Mouse (Mus musculus): Measurements from ENCODE around the gene Srm.

Gene Srm

GRCm38 (mm10) chr4:148591171-148591630 lies at the start of gene Srm:
Srm (plus strand) TSS chr4:148591503.
- DNase-seq (ENCODE audit: low read depth in 2 of 2, low spot score in 2 of 2), result peak; percentile 88 to 89

GRCm38 (mm10) chr4:148549106-148549505 lies 42.2 kb upstream of the Srm start:
- no peak for DNase-seq (ENCODE audit: low read depth in 2 of 2, low spot score in 2 of 2)

GRCm38 (mm10) chr4:148557766-148558165 lies 33.5 kb upstream of the Srm start:
- no peak for DNase-seq (ENCODE audit: low read depth in 2 of 2, low spot score in 2 of 2)

GRCm38 (mm10) chr4:148558297-148559000 lies 32.9 kb upstream of the Srm start, which contains the start of gene Exosc10:
Exosc10 (plus strand) TSS chr4:148558429.
- peak; percentile 83 to 85 for DNase-seq (ENCODE audit: low read depth in 2 of 2, low spot score in 2 of 2)

- no peak for DNase-seq (ENCODE audit: low read depth in 2 of 2, low spot score in 2 of 2)
Observed at GRCm38 (mm10) chr4:148562676-148563075, 28.6 kb upstream of the Srm start.

- no peak for DNase-seq (ENCODE audit: low read depth in 2 of 2, low spot score in 2 of 2)
Observed at GRCm38 (mm10) chr4:148563595-148563994, 27.7 kb upstream of the Srm start.

- no peak for DNase-seq (ENCODE audit: low read depth in 2 of 2, low spot score in 2 of 2)
Observed at GRCm38 (mm10) chr4:148570138-148570537, 21.2 kb upstream of the Srm start.

- no peak for DNase-seq (ENCODE audit: low read depth in 2 of 2, low spot score in 2 of 2)
Observed at GRCm38 (mm10) chr4:148570693-148571295, 20.5 kb upstream of the Srm start.

- no peak for DNase-seq (ENCODE audit: low read depth in 2 of 2, low spot score in 2 of 2)
Observed at GRCm38 (mm10) chr4:148573222-148573621, 18.1 kb upstream of the Srm start.

- DNase-seq (ENCODE audit: low read depth in 2 of 2, low spot score in 2 of 2), result no peak
Observed at GRCm38 (mm10) chr4:148580765-148581164, 10.5 kb upstream of the Srm start.

GRCm38 (mm10) chr4:148581422-148581821 lies 9.9 kb upstream of the Srm start:
- no peak for DNase-seq (ENCODE audit: low read depth in 2 of 2, low spot score in 2 of 2)

- DNase-seq (ENCODE audit: low read depth in 2 of 2, low spot score in 2 of 2), result no peak
Observed at GRCm38 (mm10) chr4:148583257-148583656, 8.0 kb upstream of the Srm start.

GRCm38 (mm10) chr4:148586648-148587047 lies 4.7 kb upstream of the Srm start:
- DNase-seq (ENCODE audit: low read depth in 2 of 2, low spot score in 2 of 2), result no peak

GRCm38 (mm10) chr4:148588793-148589192 lies 2.5 kb upstream of the Srm start:
- no peak for DNase-seq (ENCODE audit: low read depth in 2 of 2, low spot score in 2 of 2)

- no peak for DNase-seq (ENCODE audit: low read depth in 2 of 2, low spot score in 2 of 2)
Observed at GRCm38 (mm10) chr4:148589565-148589964, 1.7 kb upstream of the Srm start.

GRCm38 (mm10) chr4:148590421-148591170 lies 707 bp upstream of the Srm start:
- no peak for DNase-seq (ENCODE audit: low read depth in 2 of 2, low spot score in 2 of 2)

- DNase-seq (ENCODE audit: low read depth in 2 of 2, low spot score in 2 of 2), result peak in 1 of 2 experiments; percentile 16
Observed at GRCm38 (mm10) chr4:148591637-148592380, 506 bp downstream of the Srm start.

- DNase-seq (ENCODE audit: low read depth in 2 of 2, low spot score in 2 of 2), result no peak
Observed at GRCm38 (mm10) chr4:148593996-148594395, 2.7 kb downstream of the Srm start.

GRCm38 (mm10) chr4:148595916-148596315 lies 4.6 kb downstream of the Srm start:
- no peak for DNase-seq (ENCODE audit: low read depth in 2 of 2, low spot score in 2 of 2)

GRCm38 (mm10) chr4:148596731-148597130 lies 5.4 kb downstream of the Srm start:
- no peak for DNase-seq (ENCODE audit: low read depth in 2 of 2, low spot score in 2 of 2)

GRCm38 (mm10) chr4:148598826-148599225 lies 7.5 kb downstream of the Srm start:
- no peak for DNase-seq (ENCODE audit: low read depth in 2 of 2, low spot score in 2 of 2)

All from CD8-positive naive resting alpha-beta T cell, adult 2 months (primary cell).